ENCODE assay signal across 19 mouse cellular contexts in genomic region chr4:128745160-128745559, GRCm38 (mm10). TPM values are rescaled to one million over a fixed set of nuclear protein-coding genes. Genes with fewer than 3 reads are reported as not detected.
A peak's percentile ranks its signal among the peaks of the same experiment; 100 is the strongest.
DNase-seq lines count a peak whose midpoint lies in the region; ATAC-seq lines count a peak whose summit lies in the region.
"Had no signal": no experiment of that assay in that cellular context is flagged by ENCODE, and none has a peak within 500 bp of the region (broad histone marks: within the 10 kb centered on the region; RNA-seq: fewer than 3 reads in every experiment).

No protein-coding gene starts in this region.

- H3K9me3 ChIP-seq in heart, embryonic 12.5 days (replicated peaks) = no peaks in the 10 kb centered on the region
- H3K9me3 ChIP-seq: embryonic facial prominence, embryonic 10.5 days; embryonic facial prominence, embryonic 12.5 days; forebrain, embryonic 12.5 days had no signal

- H3K27ac ChIP-seq in heart, embryonic 12.5 days (ENCODE audit: poor library complexity, severe bottlenecking) = no peak overlapping the region
- H3K27ac ChIP-seq: embryonic facial prominence, embryonic 10.5 days; embryonic facial prominence, embryonic 12.5 days; forebrain, embryonic 12.5 days had no signal

- H3K4me1 ChIP-seq in heart, embryonic 12.5 days (replicated peaks) = peaks cover 32% of the 10 kb centered on the region

- DNase-seq in cerebellum, postnatal 25 days = peak; percentile 11 to 21
- no peak for DNase-seq in cerebellum, postnatal 4 days (ENCODE audit: low spot score in 2 of 2)
- DNase-seq in heart, adult 11 months = peak; percentile 84
- DNase-seq in ovary, postnatal 36 days (ENCODE audit: low spot score) = no peak
- DNase-seq: adrenal gland, adult 2 months; adrenal gland, postnatal 10 days; adrenal gland, postnatal 25 days; cerebellum, adult 11 months; cerebellum, adult 9-11 months; cerebellum, postnatal 14 days had no signal

- WGBS in heart, embryonic 12.5 days = 86% methylated on average over 8 of the region's 8 CpGs

- peaks cover 73% of the 10 kb centered on the region for H3K36me3 ChIP-seq in heart, embryonic 12.5 days

- no peak overlapping the region for H3K9ac ChIP-seq in heart, embryonic 12.5 days
- H3K9ac ChIP-seq: embryonic facial prominence, embryonic 12.5 days; forebrain, embryonic 12.5 days had no signal

- no peak overlapping the region for H3K4me2 ChIP-seq in heart, embryonic 12.5 days
- H3K4me2 ChIP-seq: embryonic facial prominence, embryonic 12.5 days; forebrain, embryonic 12.5 days had no signal

- no peaks in the 10 kb centered on the region for H3K27me3 ChIP-seq in heart, embryonic 12.5 days (replicated peaks)
- H3K27me3 ChIP-seq: embryonic facial prominence, embryonic 12.5 days; forebrain, embryonic 12.5 days had no signal

- H3K4me3 ChIP-seq in heart, embryonic 12.5 days = no peak overlapping the region
- H3K4me3 ChIP-seq: embryonic facial prominence, embryonic 10.5 days; embryonic facial prominence, embryonic 12.5 days; forebrain, embryonic 12.5 days had no signal

- ATAC-seq in heart, embryonic 12.5 days (ENCODE audit: insufficient number of reproducible peaks, low FRiP score) = no peak
- ATAC-seq in common myeloid progenitor, adult 5-6 weeks (replicated peaks; ENCODE audit: low read depth, poor library complexity, severe bottlenecking) = peak; percentile 55
- ATAC-seq in hematopoietic stem cell, adult 5-6 weeks (replicated peaks in 1 of 2; ENCODE audit: insufficient read depth in 1 of 2, low FRiP score in 2 of 2, low TSS enrichment in 1 of 2, low read depth in 1 of 2, poor library complexity in 2 of 2, severe bottlenecking in 2 of 2) = peak; percentile 61 to 63
- ATAC-seq: forebrain, embryonic 14.5 days; forebrain, embryonic 16.5 days had no signal

RNA-seq across cellular contexts. Expression of gene A3galt2, which starts 10.0 kb away (rescaled TPM):
- 0.09 TPM in 2 replicates for polyA plus RNA-seq in heart, embryonic 12.5 days (2016; fragmentation: Nextera tagmentation; extraction: Ambion mirVana)
- total RNA-seq in common myeloid progenitor, adult 5-6 weeks (2017) = 0.09 TPM in 1 of 2 replicates, not detected in the other
- total RNA-seq in hematopoietic stem cell, adult 5-6 weeks (2017) = not detected in 2 replicates
- total RNA-seq: MEL had no signal

Comparison
In these comparisons a context has a peak if more than half of its experiments do, and no peak if none do; other contexts are left out.
1. DNase-seq: peak in cerebellum, postnatal 25 days (2 of 2) and heart, adult 11 months (single experiment); none in cerebellum, postnatal 4 days (0 of 2) and ovary, postnatal 36 days (single experiment).